Mouse (Mus musculus) midbrain, embryonic 16.5 days (tissue): ENCODE measurements at regions not wholly inside any gene's neighbourhood (a gene's known extent, or its start where the extent isn't known, plus 50 kb on each side); places are given as distances from the start of the nearest gene placed in this dataset.

ENCODE experiments used
- ATAC-seq: fragments of 200-750 bp; cut with Nextera tagmentation; 2 replicates; pipeline ENCODE4 v1.8.0; 2017; ENCODE audit warnings: moderate TSS enrichment
- H3K27ac ChIP-seq: fragments of 300-500 bp; sonication (generic); 2 replicates; pipeline ENCODE4 v1.5.1; 2014; ENCODE audit warnings: mild to moderate bottlenecking, low read length, mixed read lengths
- H3K27me3 ChIP-seq: fragments of 300-500 bp; sonication (generic); 2 replicates; pipeline ENCODE4 v1.6.1; 2014; ENCODE audit warnings: low read depth, low read length, mixed read lengths; ENCODE audit not compliant: control insufficient read depth, insufficient read depth
- H3K36me3 ChIP-seq: fragments of 300-500 bp; sonication (generic); 2 replicates; pipeline ENCODE4 v1.6.1; 2014; ENCODE audit warnings: mild to moderate bottlenecking, low read length, moderate library complexity, mixed read lengths; ENCODE audit not compliant: control insufficient read depth, insufficient read depth
- H3K4me1 ChIP-seq: fragments of 300-500 bp; sonication (generic); 2 replicates; pipeline ENCODE4 v1.6.1; 2014; ENCODE audit warnings: mild to moderate bottlenecking, low read length, mixed read lengths; ENCODE audit not compliant: control insufficient read depth, insufficient read depth
- H3K4me2 ChIP-seq: fragments of 300-500 bp; sonication (generic); 2 replicates; pipeline ENCODE4 v1.6.1; 2014; ENCODE audit warnings: mild to moderate bottlenecking, low read length, mixed read lengths
- H3K4me3 ChIP-seq: fragments of 300-500 bp; sonication (generic); 2 replicates; pipeline ENCODE4 v1.5.1; 2014; ENCODE audit warnings: low read depth, mild to moderate bottlenecking, low read length, moderate library complexity, mixed read lengths
- H3K9ac ChIP-seq: fragments of 300-500 bp; sonication (generic); 2 replicates; pipeline ENCODE4 v1.6.1; 2014; ENCODE audit warnings: low read depth, low read length, mixed read lengths
- H3K9me3 ChIP-seq: fragments of 300-500 bp; sonication (generic); replicated peaks from 2 replicates; pipeline ENCODE4 v1.6.1; 2014; ENCODE audit warnings: mild to moderate bottlenecking, low read length, mixed read lengths; ENCODE audit not compliant: control insufficient read depth, poor library complexity, severe bottlenecking
- WGBS: fragments of 180-500 bp; shearing (Covaris S2); extraction: QIAGEN DNeasy Blood & Tissue Kit; methylation state at CpG from one replicate; pipeline ENCODE4 v1.1.7; 2014; 5-methylcytosine and 5-hydroxymethylcytosine counted together

DNA sequence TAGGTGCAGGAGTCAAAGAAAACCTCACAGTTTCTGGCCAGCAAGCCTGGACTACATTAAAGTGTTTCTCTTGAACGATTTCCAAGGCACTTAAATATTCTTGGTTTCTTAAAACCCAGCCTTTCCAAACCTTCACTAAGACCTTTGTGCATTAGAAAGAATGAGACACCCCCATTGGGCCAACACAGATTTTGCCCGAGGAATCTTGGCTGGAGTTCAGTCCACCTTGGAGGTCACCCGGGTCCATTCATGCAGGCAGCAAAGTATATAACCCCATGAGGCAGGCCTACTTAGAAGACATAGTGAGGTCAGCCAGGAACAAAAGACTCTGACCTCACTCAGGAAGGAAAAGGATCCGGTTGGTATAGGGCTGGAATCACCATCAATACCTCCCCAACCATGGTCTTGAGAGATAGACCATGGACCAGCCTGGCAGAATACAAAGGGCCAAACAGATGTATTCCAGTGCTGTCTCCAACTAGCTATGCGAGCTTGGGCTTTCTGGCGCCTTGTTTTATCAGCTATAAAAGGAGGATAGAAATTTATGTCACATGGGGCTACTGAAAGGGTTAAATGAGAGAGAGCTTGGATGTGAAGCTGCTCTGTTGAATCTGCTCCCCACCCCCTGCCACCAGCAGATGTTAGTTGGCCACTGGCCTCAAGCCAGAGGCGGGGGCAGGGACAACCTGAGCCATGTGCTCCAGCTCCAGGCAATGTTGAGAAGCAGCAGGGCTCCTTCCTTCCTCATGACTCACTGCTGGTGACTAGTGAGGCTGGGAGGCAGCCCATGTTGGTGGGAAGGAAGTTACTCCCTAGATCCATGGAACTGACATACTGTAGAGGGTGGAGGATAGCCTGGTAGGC lies 181.9 kb upstream of the Ncam1 start:
- no peak for ATAC-seq
- H3K9ac ChIP-seq: no peak overlapping the region
- H3K27ac ChIP-seq: no peak overlapping the region
- H3K27me3 ChIP-seq: no peaks in the 10 kb centered on the region
- WGBS: 55% methylated on average over 7 of the region's 7 CpGs
- no peak overlapping the region for H3K4me2 ChIP-seq
- H3K4me3 ChIP-seq: no peak overlapping the region
- H3K36me3 ChIP-seq: no peaks in the 10 kb centered on the region
- peaks cover 6% of the 10 kb centered on the region; the same call in 1 of the 2 replicates for H3K4me1 ChIP-seq
- no peaks in the 10 kb centered on the region for H3K9me3 ChIP-seq

DNA sequence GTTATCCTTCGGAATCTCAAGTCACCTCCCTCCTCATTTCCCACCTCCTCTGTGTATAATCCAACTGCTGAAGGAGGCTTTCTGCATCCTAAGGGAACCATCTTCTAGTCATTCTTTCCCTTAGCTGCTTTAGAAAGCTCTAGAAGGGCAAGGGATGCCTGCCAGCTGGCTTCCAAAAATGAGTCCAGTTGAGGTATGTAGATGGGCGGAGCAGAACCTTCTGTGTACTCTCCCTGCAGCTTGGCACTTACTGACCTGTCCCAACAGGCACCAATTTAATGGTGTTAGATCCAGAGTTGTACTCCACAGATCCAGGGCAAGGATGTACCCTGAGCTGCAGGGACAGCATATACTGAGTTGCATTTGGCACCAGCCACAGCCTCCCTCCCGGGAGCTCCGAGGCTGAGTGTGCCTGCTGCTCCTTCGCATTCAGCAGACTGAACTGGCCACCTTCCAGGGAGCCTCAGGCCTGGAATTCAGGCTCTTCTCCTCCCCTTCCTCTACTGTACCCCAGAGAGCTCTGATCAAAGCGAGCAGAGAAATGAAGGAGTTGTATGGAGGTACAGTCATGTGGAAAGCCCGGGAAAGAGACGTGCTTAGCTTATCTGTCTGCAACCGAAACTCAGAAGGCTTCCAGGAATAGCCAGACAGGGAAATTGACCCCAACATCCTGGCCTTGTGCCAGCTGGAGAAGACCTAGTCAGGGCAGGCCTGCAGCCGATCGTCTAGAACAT lies 177.4 kb upstream of the Ncam1 start:
- 47% methylated on average over 11 of the region's 11 CpGs for WGBS
- H3K9me3 ChIP-seq: no peaks in the 10 kb centered on the region
- H3K4me2 ChIP-seq: no peak overlapping the region

DNA sequence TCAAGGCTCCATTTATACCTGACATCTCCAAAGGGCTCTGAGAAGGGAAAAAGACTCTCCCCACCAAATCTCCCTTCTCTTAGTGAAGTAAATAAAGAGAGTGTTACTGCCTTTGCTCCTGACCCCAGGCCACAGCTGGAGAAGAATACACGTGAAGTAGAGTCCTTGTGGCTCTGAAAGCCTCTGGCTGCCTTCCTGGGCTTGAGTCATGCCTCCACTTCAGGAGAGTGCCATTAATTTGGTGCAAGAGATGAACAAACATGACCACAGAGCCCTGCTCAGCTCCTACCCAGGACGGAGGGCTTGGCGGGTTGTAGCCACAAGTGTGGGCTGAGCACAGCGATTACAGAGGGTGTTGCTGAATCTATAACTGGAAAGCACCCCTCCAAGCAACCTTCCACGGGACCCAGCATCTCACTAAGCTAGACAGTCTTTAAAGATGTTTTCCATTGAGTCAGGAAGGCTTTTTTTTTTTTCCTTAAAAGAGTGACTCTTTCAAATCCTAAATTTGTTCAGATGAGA lies 175.3 kb upstream of the Ncam1 start:
- no peak for ATAC-seq
- Histone ChIP-seq H3K4me2 (no peak overlapping the region), H3K4me3 (no peak overlapping the region), H3K27me3 (no peaks in the 10 kb centered on the region), H3K27ac (no peak overlapping the region), H3K36me3 (no peaks in the 10 kb centered on the region), H3K9ac (no peak overlapping the region), H3K4me1 (peaks cover 6% of the 10 kb centered on the region; the same call in 1 of the 2 replicates), H3K9me3 (no peaks in the 10 kb centered on the region)
- WGBS: 86% methylated on average over 5 of the region's 5 CpGs

More for the DNA sequence above, 177.4 kb upstream of the Ncam1 start:
- Histone ChIP-seq H3K36me3 (no peaks in the 10 kb centered on the region), H3K27me3 (no peaks in the 10 kb centered on the region), H3K27ac (peak overlapping the region; percentile 36; the same call in 1 of the 2 replicates), H3K4me3 (no peak overlapping the region), H3K4me1 (peaks cover 6% of the 10 kb centered on the region; the same call in 1 of the 2 replicates), H3K9ac (no peak overlapping the region)
- ATAC-seq: peak; percentile 73

DNA sequence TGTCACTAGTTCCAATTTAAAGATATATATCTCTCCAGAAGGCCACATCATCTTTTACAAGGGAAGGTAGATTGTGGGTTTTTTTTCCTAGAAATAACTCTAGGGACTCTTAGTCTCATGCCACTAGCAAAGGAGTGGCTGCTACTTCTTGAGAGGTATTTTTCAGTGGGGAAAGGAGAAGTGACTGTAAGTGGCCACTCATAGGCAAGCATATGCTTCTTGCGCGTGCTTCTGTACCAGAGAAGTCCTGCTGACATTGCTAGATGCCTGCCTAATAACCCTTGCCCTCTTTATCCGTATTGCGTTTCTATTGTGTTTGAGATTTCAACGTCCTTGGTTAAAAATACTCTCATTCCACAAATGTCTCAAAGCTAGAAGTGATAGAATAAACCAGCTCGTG lies 170.7 kb upstream of the Ncam1 start:
- Histone ChIP-seq H3K4me1 (no peaks in the 10 kb centered on the region), H3K4me3 (no peak overlapping the region), H3K27ac (no peak overlapping the region), H3K27me3 (no peaks in the 10 kb centered on the region), H3K9ac (no peak overlapping the region), H3K9me3 (no peaks in the 10 kb centered on the region), H3K36me3 (no peaks in the 10 kb centered on the region), H3K4me2 (no peak overlapping the region)
- WGBS: 80% methylated on average over 6 of the region's 6 CpGs
- no peak for ATAC-seq

DNA sequence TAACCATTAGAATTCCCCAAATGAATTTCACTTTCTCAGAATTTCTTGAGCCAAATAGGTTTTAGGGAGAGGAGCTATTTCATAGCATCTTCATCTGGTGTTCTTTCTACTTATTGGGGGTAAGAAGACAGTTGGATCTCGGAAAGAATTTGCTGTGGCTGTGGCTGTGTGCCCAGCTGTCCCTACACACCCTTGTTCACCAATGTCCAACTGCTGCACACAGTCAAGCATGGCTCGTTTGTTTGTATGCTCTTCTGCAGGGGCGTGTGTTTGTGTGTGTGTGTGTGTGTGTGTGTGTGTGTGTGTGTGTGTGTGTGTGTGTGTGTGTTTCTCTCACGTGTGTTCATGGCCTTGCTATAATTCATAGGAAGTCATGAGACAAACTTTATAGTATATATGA lies 165.9 kb upstream of the Ncam1 start:
- WGBS: 93% methylated on average over 4 of the region's 4 CpGs
- no peak for ATAC-seq

DNA sequence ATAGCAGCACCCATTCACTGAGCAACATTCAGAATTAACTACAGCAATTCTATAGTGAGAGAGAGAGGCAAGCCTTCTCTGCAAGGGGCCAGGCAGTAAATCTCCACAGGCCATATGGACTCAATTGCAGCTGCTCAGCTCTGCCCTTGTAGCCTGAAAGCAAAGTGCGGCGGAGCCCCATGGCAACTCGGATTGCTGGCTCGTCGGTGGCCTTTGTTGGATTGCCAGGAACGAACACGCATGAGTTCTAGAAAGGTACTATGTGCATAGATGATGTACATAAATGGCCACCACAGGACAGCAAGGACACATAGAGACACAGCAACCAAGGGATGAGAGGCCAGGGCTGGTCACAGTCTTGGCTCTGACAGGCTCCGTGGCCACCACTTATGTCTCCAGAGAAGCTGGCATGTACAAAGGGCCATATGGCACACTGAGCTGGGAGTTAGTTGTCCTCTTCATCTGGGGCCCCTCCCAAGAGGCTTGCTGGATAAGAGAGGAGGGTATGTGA lies 163.9 kb upstream of the Ncam1 start:
- WGBS: 24% methylated on average over 8 of the region's 8 CpGs
- H3K4me3 ChIP-seq: no peak overlapping the region
- H3K27ac ChIP-seq: peak overlapping the region; percentile 31; the same call in 1 of the 2 replicates
- peaks cover 25% of the 10 kb centered on the region for H3K4me1 ChIP-seq
- no peak overlapping the region for H3K4me2 ChIP-seq
- H3K9me3 ChIP-seq: no peaks in the 10 kb centered on the region
- H3K36me3 ChIP-seq: no peaks in the 10 kb centered on the region
- H3K27me3 ChIP-seq: no peaks in the 10 kb centered on the region
- H3K9ac ChIP-seq: no peak overlapping the region
- no peak for ATAC-seq

More for the DNA sequence above, 165.9 kb upstream of the Ncam1 start:
- Histone ChIP-seq H3K27ac (no peak overlapping the region), H3K9ac (no peak overlapping the region), H3K27me3 (no peaks in the 10 kb centered on the region), H3K9me3 (no peaks in the 10 kb centered on the region), H3K4me2 (no peak overlapping the region), H3K4me1 (peaks cover 19% of the 10 kb centered on the region), H3K36me3 (no peaks in the 10 kb centered on the region), H3K4me3 (no peak overlapping the region)

DNA sequence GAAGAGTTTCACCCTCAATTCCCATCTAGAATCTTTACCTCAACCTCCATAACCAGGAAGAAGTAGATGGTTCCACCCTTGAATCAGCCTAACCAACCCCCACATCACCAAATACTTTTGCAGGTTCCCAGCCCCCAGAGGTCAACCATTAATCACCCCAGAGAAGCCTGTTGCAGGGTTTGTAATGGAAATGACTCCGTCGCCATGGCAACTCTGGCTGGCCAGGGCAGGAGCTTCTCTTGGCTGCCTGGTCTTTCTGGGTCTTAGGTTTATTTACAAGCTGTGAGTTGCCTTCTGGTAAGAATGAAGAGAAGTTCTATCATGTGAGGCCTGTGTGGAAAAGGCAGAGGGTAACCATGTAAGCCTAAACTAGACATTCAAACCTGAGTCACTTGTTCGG lies 163.2 kb upstream of the Ncam1 start:
- H3K4me2 ChIP-seq: no peak overlapping the region
- no peaks in the 10 kb centered on the region for H3K27me3 ChIP-seq
- H3K9me3 ChIP-seq: no peaks in the 10 kb centered on the region
- no peak for ATAC-seq
- WGBS: 22% methylated on average over 3 of the region's 3 CpGs
- H3K4me1 ChIP-seq: peaks cover 25% of the 10 kb centered on the region
- no peaks in the 10 kb centered on the region for H3K36me3 ChIP-seq
- H3K9ac ChIP-seq: no peak overlapping the region
- no peak overlapping the region for H3K27ac ChIP-seq
- H3K4me3 ChIP-seq: no peak overlapping the region

DNA sequence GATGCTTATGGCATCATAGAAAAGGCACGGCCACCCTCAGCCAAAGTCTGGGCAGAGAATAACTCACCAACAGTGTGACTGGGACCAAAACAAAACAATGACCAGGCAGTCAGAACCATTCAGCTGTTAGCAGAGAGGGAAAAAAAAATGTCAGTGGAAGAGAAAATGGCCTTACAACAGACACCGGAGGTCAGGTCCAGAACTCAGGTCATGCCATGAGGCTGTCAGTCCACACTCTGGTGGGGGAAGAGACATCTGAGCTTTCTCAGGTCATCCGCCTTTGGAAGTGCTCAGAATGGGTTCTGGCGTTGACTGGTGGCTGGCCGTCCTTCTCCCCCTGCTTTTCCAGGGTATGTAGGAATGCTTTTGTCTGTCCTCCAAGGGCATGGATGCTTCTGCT lies 162.6 kb upstream of the Ncam1 start:
- no peak overlapping the region for H3K27ac ChIP-seq
- H3K4me3 ChIP-seq: no peak overlapping the region
- no peaks in the 10 kb centered on the region for H3K9me3 ChIP-seq
- H3K27me3 ChIP-seq: no peaks in the 10 kb centered on the region
- H3K4me2 ChIP-seq: no peak overlapping the region
- WGBS: 59% methylated on average over 5 of the region's 5 CpGs
- no peak for ATAC-seq
- peaks cover 25% of the 10 kb centered on the region for H3K4me1 ChIP-seq
- no peaks in the 10 kb centered on the region for H3K36me3 ChIP-seq
- no peak overlapping the region for H3K9ac ChIP-seq
